Mouse (Mus musculus) midbrain, embryonic 16.5 days (tissue): ENCODE data around the gene Gm21883. TPM values are rescaled to one million over a fixed set of nuclear protein-coding genes. Genes with fewer than 3 reads are reported as not detected.
"Not testable (repeated sequence)": the region's sequence is repeated elsewhere in the genome, so short reads cannot be mapped to it uniquely, and the experiment has no call there.

ENCODE experiments used
- ATAC-seq: fragments of 200-750 bp; cut with Nextera tagmentation; 2 replicates; pipeline ENCODE4 v1.8.0; 2017; ENCODE audit warnings: moderate TSS enrichment
- H3K27ac ChIP-seq: fragments of 300-500 bp; sonication (generic); 2 replicates; pipeline ENCODE4 v1.5.1; 2014; ENCODE audit warnings: mild to moderate bottlenecking, low read length, mixed read lengths
- H3K27me3 ChIP-seq: fragments of 300-500 bp; sonication (generic); 2 replicates; pipeline ENCODE4 v1.6.1; 2014; ENCODE audit warnings: low read depth, low read length, mixed read lengths; ENCODE audit not compliant: control insufficient read depth, insufficient read depth
- H3K36me3 ChIP-seq: fragments of 300-500 bp; sonication (generic); 2 replicates; pipeline ENCODE4 v1.6.1; 2014; ENCODE audit warnings: mild to moderate bottlenecking, low read length, moderate library complexity, mixed read lengths; ENCODE audit not compliant: control insufficient read depth, insufficient read depth
- H3K4me1 ChIP-seq: fragments of 300-500 bp; sonication (generic); 2 replicates; pipeline ENCODE4 v1.6.1; 2014; ENCODE audit warnings: mild to moderate bottlenecking, low read length, mixed read lengths; ENCODE audit not compliant: control insufficient read depth, insufficient read depth
- H3K4me2 ChIP-seq: fragments of 300-500 bp; sonication (generic); 2 replicates; pipeline ENCODE4 v1.6.1; 2014; ENCODE audit warnings: mild to moderate bottlenecking, low read length, mixed read lengths
- H3K4me3 ChIP-seq: fragments of 300-500 bp; sonication (generic); 2 replicates; pipeline ENCODE4 v1.5.1; 2014; ENCODE audit warnings: low read depth, mild to moderate bottlenecking, low read length, moderate library complexity, mixed read lengths
- H3K9ac ChIP-seq: fragments of 300-500 bp; sonication (generic); 2 replicates; pipeline ENCODE4 v1.6.1; 2014; ENCODE audit warnings: low read depth, low read length, mixed read lengths
- H3K9me3 ChIP-seq: fragments of 300-500 bp; sonication (generic); replicated peaks from 2 replicates; pipeline ENCODE4 v1.6.1; 2014; ENCODE audit warnings: mild to moderate bottlenecking, low read length, mixed read lengths; ENCODE audit not compliant: control insufficient read depth, poor library complexity, severe bottlenecking
- WGBS: fragments of 180-500 bp; shearing (Covaris S2); extraction: QIAGEN DNeasy Blood & Tissue Kit; methylation state at CpG from one replicate; pipeline ENCODE4 v1.1.7; 2014; 5-methylcytosine and 5-hydroxymethylcytosine counted together
- polyA plus RNA-seq: library from polyadenylated mRNA; unstranded; fragments of >200 nt; fragmentation: Nextera tagmentation; extraction: Ambion mirVana; gene quantifications from 2 replicates; pipeline ENCODE4 v1.2.1, GENCODE M21; 2015

The Gm21883 gene
- not detected in 2 replicates for polyA plus RNA-seq

- not testable (repeated sequence) for H3K4me1 ChIP-seq, H3K27me3 ChIP-seq, H3K27ac ChIP-seq, H3K4me2 ChIP-seq, H3K4me3 ChIP-seq, H3K9ac ChIP-seq, H3K36me3 ChIP-seq, H3K9me3 ChIP-seq, ATAC-seq
- WGBS, result no CpG with 5 or more reads among the region's 1 CpGs
These were observed at the start of gene Gm21883 for GRCm38 (mm10) chrX:31574183-31574582. TSS of gene Gm21883 (minus strand) at chrX:31574283.

- not testable (repeated sequence) for H3K9me3 ChIP-seq, H3K27ac ChIP-seq, H3K4me1 ChIP-seq, H3K4me3 ChIP-seq, H3K9ac ChIP-seq, H3K36me3 ChIP-seq, H3K27me3 ChIP-seq, ATAC-seq, H3K4me2 ChIP-seq
- WGBS, result 73% methylated on average over 1 of the region's 2 CpGs
These were observed 44.7 kb upstream of the Gm21883 start, which contains the start of gene Spin2e for GRCm38 (mm10) chrX:31618820-31619219. TSS of gene Spin2e (minus strand) at chrX:31618920.

Other genes with a start within 250 kb of the Gm21883 start
- gene Btbd35f26, start 237.8 kb downstream of the Gm21883 start, polyA plus RNA-seq, result not detected in 2 replicates
- gene Btbd35f19, start 190.4 kb downstream of the Gm21883 start, polyA plus RNA-seq, result not detected in 2 replicates
- not detected in 2 replicates for gene Spin2e, start 44.6 kb upstream of the Gm21883 start, polyA plus RNA-seq
- not detected in 2 replicates for gene Btbd35f25, start 142.9 kb upstream of the Gm21883 start, polyA plus RNA-seq